Mouse (Mus musculus) granulocyte monocyte progenitor cell, adult 5-6 weeks (primary cell): ENCODE results near the gene Nfib. TPM values are rescaled to one million over a fixed set of nuclear protein-coding genes. Genes with fewer than 3 reads are reported as not detected.

Experiments used
- ATAC-seq: replicated peaks from 2 replicates; pipeline ENCODE4 v1.8.0; 2016; ENCODE audit warnings: mild to moderate bottlenecking, moderate TSS enrichment, inconsistent platforms; ENCODE audit not compliant: poor library complexity, severe bottlenecking
- total RNA-seq, 2 experiments: library from RNA; stranded (forward) in 1 of 2; stranded (reverse) in 1 of 2; fragments of 200-712, 200-1000 nt in 1 of 2; fragments of >200 nt in 1 of 2; fragmentation: Nextera tagmentation in 1 of 2; gene quantifications; 2 replicates each; pipeline ENCODE4 v1.2.3; 2014 to 2017

Nfib gene
- total RNA-seq, 2 experiments from 2014 or later, result not detected

DNA sequence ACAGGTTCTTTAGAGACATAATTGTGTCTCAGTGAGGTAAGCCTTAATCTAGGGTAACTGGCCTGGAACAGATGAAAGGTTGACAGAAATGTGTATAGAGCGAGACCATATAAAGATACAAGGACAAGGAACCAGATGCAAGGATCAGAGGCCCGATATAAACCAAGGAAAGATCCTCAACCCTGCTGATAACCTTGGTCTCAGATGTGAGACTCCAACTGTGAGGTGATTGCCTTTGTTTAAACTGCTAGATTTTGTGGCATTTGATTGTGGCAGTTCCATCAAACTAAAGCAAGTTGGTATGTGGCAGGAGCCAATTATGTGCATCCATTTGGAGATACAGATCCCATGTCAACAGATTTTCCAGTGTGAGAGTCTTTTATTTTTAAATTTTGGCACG, 161.6 kb downstream of the Nfib start:
- ATAC-seq, result no peak

DNA sequence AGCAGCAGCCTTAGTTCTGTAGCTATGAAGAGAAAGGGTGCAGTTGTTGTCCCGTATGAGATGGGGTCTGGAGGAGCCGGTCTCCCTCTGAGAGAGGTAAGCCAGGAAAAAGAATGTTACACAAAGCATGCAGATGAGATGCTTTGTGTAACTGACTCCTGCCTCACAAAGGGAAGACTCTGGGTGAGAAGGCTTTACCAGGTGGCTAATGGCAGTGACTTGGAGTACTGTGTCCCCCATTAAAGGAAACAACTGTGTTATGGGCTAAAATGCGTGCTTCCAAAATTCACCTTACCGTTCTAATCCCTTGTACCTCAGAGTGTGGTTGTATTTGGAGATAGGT, 162.2 kb downstream of the Nfib start:
- no peak for ATAC-seq

DNA sequence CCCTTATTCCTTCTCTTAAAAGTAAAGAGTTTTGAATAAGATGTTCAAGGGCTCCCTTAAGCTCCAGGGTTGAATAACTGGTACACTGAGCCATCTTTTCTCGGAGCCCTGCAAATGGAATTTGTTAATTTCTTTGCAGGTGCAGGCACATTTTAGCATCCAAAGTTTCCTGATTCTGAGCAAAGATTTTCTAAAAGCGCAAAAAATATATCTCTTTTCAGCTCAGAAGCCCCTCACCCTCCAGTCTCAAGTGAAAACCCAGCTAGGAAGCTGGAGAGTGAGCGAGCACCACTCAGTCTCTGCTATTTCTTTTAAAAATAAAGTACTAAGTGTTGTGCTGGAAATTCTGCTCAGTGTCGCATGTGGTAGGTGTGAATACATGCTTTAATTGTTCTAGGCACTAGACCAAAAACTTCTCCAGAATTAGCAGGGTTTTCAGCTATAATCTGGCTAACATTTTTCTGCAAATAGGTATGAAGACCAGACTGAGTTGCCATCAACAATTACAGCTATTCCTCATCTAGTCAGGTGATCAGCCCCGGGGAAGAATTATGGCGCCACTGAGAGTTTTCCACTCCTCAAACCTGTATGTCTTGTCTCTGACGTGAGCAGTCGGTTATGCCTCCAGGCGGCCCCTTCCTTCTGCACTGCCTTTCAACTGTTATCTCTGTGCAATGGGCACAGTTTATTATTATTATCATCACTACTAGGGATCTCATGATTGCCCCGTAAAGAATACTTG, 162.7 kb downstream of the Nfib start:
- no peak for ATAC-seq

DNA sequence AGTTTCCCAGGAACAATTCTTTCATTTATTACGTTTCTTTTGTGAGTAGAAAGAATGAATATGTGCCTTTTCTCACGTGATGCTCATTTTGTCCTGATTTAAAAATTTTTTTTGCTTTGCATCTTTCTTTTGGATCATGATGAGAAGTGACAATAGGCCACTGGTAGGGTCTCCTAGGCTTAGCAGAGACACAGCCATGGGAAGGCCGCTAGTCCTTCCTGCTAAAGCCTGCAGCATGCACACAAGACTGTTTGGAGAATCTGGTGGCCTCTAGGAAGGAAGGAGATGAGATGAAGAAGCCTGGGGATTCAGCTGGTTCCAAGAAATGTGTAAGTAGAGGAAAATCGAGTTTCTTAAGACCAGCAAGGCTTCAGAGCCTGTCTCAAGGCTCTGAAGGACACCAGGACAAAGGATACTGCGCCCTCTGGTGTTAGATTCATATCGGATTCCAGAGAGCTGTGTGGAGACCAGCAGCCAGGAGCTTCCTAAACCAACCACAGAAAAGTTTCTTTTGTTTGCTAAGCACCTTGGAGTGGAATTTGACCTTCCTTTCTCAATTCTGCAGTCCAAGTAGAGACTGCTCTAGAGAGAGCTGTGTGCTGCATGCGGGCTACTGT, 163.5 kb downstream of the Nfib start:
- peak; percentile 63 for ATAC-seq

DNA sequence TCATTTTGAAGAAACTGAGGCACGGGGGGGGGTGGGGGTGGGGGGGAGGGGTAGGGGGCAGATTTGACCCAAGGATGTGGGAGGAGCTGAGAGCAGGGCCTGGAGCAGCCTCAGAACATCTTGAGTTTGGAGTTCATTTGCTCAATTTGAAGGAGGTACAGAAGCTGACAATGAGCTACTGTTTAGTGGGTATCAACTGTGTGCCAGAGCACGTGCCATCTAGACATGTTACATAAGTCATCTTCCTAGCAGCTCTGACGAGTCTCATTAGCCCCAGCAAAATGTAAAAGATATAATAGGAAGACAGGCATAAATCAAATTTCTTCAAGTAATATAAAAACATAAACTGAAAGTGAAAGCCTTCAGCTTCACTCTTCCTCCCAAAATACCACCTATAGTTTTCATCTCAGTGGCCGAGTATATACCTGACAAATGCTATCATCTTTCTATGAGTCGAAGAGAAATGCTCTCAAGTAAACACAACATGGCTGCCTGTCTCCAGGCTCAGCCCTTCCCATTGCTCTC, 165.0 kb downstream of the Nfib start:
- ATAC-seq, result no peak

DNA sequence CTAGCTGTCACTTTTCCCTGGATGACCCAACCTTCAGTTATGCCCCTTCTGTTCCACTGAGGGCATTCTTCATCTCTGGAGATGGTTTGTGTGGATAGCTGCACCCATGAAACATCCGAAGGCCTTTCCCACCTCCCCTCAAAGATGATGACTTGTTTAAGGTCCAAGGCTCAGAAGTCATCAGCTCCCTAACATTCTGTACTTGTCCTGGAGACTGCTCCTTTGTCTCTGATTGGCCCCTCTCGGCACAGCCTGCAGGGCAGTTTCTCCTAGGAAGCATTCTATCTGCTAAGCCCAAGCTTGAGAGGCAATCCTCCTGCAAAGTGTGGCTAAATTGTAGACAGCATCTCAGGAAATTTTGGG, 165.5 kb downstream of the Nfib start:
- no peak for ATAC-seq

DNA sequence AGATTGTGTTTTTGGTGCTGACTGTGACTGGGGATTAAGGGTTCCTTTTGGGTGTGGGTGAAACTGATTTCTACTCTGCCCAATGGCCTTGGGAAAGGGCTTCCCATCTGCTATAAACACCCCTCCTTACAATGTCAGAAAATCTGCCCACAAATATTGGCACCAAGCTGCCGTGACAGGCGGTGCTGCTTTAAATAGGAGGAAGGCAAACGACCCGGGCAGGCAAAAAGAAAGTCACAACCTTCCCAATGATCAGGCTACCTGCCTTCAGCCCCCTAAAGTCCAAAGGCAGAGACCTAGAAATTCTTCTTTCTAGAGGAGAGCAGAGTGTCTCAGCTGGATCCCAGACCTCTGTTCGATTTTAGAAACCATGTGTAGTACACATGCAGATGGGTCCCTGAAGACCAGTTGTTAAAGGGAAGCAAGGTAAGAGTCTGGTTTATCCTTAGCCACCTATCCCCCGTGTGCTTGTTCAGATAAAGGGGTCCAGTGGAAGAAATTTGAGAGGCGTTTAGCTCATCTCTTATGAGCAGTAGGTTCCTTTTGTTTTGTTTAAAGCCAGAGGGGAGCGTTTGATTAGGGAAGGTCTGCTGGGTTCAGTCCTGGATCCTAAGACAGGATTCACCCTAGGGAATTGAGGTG, 166.0 kb downstream of the Nfib start:
- no peak for ATAC-seq

DNA sequence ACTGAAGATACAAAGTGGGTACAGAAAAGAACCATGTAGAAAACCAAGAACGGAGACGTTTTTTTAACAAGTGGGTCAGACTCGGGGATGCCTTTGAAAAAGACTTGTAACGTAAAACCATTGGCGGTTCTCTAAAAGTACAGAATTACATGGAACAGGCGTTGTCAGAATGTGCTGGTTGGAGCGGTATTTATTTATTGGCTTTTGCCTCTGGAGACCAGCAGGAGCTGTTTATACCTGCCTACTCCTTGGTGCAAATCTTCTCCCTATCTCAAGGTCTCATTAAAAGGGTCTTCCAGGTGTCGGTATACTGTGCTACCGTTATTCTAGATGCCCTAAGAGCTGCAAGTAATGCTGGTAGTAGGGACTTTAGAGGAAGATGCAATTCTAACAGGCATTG, 166.7 kb downstream of the Nfib start:
- no peak for ATAC-seq

DNA sequence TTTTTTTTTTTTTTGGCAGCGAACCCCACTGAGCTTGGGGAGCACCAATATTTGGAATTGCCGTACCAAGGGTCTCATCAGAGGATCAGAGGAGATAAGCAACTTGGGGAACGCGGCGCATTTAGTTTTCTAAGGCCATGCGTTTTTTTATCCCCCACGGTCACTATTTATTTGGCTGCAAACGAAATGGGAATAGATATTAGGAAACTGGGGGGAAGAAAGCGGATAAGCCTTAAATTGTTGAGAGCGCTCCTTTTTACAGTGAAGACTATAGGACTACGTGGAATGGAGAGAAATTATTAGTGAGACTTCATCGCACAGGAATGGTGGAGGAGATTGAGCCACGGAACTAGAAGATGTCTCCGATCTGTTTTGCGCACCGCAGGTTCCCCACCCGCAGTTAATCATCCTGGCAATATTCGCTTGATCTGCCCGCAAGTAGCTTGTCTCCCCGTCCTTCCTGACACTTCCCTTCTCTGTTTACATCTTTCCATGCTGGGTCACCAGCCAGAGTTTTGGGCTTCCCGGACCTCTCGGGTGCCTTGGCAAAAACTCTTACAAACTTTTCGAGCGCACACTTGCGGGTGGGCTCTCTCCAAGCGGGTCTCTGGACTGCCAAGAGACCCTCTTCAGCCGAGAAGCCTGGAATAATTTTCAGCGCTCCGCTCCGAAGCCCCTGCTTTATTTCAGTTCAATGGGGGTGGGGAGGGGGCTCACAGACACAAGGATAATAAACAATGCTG, 167.3 kb downstream of the Nfib start:
- ATAC-seq, result no peak

DNA sequence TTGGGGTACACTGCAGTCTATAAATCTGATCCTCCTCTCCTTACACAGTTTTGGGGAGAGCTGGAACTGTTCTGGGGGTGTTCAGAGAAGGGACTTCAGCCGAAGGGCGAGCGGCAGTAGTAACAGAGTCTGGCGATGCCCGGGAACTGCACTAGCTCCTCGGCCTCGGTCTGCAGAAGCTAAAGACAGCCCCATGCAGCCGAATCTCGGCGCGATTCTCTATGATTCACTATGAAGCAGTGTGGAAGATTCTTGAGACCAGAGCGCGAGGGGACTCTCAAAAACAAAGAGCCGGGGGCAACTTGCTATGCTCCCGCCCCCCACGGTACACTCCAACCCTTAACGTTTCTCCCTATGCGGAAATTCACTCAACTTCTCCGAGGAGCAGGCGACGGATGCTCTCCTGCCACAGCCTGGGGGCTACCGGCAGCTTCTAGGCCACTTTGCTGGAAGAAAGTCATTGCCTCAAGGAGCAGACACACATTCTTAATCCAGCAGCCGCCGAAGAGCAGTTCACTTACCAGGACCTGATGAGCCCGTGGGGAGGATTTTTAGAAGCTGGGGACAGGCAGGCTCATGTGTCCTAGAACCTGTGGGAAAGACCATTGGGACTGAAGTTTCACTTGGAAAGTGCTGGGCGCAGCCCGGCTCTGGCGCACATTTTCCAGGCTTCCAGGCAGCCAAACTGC, 168.1 kb downstream of the Nfib start:
- no peak for ATAC-seq

DNA sequence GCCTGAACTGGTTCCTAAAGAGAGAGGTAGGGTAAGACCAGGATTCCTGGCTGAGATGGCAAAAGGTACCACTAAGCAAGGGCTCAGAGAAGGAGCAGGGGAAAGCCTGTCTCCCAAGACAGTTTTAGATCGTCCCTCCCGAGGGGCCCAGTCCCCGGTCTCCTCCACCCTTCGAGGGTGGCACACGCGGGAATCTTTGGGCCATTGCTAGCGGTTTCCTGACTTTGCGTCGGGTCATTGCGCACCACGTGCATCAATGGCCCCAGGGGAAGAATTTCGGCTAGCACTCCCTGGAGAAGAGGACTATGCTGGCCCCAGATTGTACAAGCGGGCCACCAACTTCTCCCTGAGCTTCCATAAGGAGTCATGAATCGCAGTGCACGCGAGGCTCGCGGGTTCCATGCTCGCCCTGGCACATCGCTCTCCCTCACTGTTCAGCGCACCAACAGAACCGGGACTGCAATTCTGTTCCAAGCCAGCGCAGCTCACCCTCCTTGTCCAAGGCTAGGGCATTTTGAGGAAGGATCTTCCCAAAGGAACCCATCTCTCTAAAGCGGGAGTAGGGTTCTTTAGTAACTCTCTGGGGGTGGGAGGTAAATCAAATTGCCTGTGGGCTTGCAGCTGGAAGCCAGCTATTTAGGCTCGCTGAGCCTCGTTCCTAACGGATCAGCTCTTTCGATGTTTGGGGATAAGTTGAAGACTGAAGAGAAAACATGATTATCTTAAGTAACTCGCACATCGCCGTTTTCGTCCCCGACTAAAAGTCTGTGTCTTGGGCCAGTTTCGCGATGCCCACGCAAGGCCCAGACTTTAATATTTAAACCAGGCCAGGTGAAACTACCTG, 168.9 kb downstream of the Nfib start:
- ATAC-seq, result no peak

DNA sequence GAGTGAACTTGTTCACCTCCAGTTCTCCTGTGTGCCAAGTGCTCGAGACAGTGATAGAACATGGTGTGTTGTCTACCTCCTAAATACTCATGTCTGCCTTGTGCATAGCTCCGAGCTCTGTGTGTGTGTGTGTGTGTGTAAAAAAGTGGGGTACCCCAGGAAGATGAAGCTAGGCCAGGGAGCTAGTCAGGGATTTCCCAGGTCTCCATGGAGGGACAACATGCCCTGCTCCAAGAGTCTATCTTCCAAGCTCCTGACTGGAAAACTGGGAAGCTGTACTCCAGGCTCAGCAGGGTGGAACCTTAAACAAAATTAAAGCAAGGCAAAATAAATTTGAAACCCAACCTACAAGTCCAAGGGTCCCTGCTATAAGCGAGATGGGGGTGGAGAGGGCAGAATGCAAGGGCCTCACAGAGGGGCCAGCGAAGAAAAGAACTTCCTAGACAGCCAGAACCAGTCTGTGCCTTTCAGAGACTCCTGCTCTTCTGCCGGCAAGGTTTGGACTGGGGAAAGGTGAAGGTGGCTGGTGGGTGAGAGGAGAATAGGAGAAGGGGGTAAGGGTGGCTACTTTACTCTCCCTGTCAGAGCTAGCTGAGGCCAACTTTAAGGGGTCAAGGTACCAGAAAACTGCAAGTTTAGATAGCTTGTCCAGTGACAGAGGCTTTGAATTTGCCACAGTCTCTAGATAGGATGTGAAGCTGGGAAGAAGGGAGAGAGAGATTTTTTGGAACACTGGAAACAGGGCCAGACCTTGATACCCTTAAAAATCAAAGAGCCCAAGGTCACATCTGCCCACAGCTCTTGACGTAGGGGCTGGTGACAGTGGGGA, 169.7 kb downstream of the Nfib start:
- ATAC-seq, result no peak

DNA sequence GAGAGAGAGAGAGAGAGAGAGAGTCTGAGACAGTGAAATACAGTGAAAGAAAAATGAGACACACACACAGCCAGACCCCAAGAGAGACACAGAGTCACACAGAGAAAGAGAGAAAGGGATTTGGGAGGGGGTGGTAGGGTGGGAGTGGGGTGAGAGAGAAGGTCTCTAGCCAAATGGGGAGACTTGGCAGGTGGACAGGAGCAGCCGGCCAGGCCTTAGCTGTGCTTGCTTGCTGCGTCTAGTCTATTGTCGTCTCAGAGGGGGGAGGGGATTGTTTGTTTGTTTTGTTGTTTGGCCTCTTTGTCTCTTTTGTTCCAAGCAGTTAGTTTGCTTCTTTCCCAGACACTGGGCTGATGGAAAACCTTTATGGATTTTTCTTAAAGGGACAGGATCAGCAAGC, 172.3 kb downstream of the Nfib start:
- ATAC-seq, result no peak

DNA sequence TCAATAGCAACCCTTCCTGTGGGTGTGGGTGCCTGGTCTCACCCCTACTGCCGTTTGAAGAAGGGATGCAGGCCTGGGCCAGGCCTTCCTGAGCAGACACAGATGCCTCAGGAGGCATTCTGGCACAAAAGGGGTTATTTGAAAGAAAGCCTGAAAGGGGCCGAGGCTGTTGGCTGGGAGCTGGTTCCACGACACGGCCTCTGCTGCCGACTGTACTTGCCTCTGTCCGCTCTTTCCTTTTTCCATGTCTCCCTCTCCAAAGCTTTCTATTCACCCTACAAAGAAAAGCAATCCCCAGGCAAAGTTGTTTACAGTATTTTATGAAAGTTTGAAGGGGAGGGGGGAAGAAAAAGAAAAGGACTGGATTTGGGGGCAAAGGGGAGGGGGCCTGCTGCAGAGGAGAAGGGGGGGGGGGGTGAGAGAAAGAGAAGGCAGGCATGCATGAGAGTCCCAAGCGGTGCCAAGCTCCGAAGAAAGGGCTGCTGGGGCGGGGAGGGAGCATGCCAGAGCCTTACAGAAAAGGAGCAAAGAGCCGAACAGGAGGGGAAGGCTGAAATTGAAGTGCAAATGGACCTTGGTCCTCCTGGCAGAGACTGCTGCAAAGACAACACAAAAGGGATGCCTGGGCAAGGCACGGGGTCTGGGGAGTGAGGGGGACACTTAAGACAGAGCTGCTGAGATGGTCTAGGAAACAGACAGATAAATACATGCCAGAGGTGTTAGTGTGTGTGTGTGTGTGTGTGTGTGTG, 172.9 kb downstream of the Nfib start:
- ATAC-seq, result no peak

DNA sequence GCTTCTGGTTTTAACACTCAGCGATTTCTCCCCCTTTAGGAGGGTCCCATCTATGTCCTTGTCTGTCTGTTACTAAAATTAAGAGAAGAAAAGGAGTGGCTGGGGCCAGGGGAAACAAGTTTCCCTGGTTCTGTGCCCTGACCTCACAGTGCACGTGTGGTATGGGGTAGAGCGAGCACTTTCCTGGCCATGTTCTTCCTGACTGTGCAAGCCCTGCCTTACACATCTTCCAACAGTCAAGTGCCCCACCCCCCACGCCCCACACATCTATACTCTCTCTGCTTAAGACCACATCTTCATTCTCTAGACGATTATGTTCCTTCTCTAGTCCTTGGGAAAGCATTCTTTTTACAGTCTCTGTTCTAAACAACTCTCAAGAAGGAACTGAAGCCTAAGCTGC, 173.6 kb downstream of the Nfib start:
- no peak for ATAC-seq

DNA sequence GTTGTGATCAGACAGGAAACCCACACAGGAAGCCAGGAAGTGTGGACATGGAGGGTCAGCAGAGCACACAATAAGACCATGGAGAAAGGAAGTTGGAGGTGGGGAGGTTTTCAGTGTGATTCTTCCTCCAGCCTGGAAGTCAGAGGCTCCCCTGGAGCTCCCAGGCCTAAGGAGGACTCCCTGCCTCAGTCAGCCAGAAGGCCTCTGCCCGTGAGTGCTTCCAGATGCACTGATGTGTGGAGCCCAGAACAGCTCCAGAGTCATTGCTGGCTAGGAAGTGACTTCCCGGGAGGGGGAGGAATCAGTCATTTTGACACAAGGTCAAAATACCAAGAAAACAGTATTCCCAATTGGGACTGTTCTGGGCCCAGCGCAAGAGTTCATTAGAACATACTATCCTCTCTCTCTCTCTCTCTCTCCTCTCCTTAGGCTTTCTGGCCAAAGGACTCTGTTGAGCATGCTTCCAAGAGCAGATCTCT, 174.6 kb downstream of the Nfib start:
- ATAC-seq, result no peak

DNA sequence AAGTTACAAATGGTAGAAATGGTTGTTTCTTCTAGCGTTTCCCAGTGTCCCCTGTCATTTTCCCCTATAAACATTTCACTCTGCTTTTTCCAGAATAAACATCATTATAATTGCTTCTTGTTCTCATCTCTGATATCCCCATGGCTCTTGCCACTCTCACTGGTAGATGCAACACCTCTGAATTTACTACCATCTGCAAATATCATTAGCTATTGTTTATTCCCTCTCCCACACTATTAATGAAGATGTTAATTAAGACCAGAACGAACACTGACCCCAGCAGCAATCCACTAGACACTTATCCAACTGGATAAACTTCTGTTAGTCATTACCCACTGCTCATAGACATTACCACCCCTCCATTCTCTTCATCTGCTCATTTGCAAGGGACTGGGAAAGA, 176.6 kb downstream of the Nfib start:
- ATAC-seq, result no peak

DNA sequence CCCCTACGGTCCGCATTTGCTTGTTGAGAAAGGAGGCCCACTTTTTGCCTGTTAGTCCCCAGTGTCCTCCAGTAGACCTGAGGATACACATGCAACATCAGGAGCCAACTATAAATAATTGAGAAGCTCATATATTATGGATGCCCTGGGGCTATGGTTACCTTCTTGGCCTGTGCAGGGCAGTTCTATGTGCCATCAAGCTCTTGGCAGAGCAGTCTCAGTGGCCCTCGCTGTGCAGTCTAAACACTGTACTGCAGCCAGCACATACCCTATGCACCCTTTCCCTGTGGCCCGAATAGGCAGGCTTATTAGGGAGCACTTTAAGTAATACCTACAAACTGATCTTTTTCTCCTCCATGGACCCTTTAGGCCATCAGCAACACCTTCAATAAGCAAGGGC, 185.6 kb downstream of the Nfib start:
- ATAC-seq, result no peak
